Mouse (Mus musculus): ENCODE results near the gene Gjd3. TPM values are rescaled to one million over a fixed set of nuclear protein-coding genes. Genes with fewer than 3 reads are reported as not detected.

Gene Gjd3
- polyA plus RNA-seq, 1 experiment, result 0.05 TPM

DNA sequence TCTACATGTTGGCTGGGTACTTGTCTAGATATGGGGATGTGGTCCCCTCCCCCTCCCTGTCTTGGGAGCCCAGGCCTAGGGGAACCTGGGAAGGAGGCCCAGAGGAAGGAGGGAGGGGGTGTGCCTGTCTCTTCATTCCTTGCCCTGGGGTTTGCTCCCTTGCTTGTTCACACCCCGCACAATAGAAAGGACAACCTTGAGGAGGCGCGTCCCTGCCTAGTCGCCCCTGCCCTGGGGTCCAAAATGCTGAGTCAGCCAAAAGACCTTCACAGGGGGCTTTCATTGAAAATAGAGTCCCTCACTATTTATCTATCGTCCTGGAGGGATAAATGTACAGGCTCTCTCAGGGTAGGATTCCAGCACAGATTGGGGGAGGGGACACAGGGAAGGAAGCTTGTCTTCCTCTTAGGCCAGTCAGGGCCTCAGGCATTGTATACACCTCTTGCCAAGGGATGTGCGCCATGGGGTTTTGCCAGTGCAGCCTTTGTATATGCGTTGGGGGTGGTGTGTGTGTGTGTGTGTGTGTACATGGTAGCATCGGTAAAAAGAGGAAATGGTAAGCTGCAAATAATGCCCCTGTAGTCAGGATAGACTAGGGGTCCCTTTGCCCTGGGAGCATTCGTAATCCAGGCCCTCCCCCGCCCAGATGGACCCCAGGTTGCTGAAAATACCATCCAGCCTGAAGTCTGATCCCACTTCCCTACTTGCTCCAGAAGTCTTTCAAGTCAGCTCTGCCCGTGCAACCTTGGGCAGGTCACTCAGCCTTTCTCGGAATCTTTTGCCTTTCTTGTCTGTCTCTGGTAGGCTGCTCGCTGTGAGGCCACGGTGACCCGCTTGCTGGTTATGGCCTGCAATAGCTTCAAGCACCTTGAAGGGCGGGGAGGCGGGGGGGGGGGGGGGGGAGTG, 27.8 kb downstream of the Gjd3 start:
- Histone ChIP-seq H3K79me2 (ENCODE audit: control insufficient read depth, insufficient read depth) (peaks cover 64% of the 10 kb centered on the region), H3ac (ENCODE audit: control insufficient read depth, insufficient read length) (no peak overlapping the region), H3K27me3 (ENCODE audit: control insufficient read depth, insufficient read depth, insufficient read length) (no peaks in the 10 kb centered on the region), H3K4me3 (no peak overlapping the region), H3K4me2 (ENCODE audit: low read depth) (peak overlapping the region; percentile 25), H3K36me3 (ENCODE audit: control insufficient read depth, insufficient read depth) (no peaks in the 10 kb centered on the region)
- TF ChIP-seq TCF12 (IDR thresholded peaks at IDR 0.05; ENCODE audit: insufficient read depth, poor library complexity, severe bottlenecking), result no peak

DNA sequence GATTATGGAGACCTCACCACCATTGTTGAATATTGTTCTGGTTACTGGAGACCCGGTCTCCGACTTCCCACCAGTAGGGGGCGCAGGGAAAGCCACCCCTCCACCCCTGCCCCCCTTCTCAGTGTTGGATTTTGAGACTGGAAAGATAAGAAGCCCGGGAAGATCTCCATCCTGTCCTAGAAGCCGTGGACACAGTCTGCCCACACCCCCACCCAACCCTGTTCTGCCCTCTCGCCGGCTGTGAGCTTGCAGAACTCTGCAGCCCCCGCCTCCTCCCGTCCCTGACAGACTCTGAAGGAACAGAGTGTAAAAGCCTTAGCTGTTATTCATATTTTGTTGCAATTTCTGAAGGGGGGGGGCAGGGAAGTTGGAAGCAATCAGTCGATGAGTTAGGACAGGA, 28.4 kb downstream of the Gjd3 start:
- H3K36me3 ChIP-seq (ENCODE audit: control insufficient read depth, insufficient read depth), result no peaks in the 10 kb centered on the region
- no peak overlapping the region for H3K4me3 ChIP-seq
- TF ChIP-seq SRF (IDR thresholded peaks at IDR 0.05; ENCODE audit: control insufficient read depth, insufficient read length, low read depth) (no peak), POLR2AphosphoS2 (IDR thresholded peaks at IDR 0.05; ENCODE audit: insufficient read length, low read depth) (no peak), MYOD1 (IDR thresholded peaks at IDR 0.05; ENCODE audit: control insufficient read depth in 1 of 3, insufficient read length in 2 of 3, low read depth in 2 of 3) (no peak), TCF3 (IDR thresholded peaks at IDR 0.05; ENCODE audit: insufficient read length, low read depth) (no peak), TCF12 (IDR thresholded peaks at IDR 0.05; ENCODE audit: insufficient read depth, poor library complexity, severe bottlenecking) (no peak), REST (IDR thresholded peaks at IDR 0.05; ENCODE audit: insufficient read depth, insufficient read length) (no peak), CEBPB (IDR thresholded peaks at IDR 0.05; ENCODE audit: insufficient read depth, poor library complexity, severe bottlenecking) (no peak), POLR2A (IDR thresholded peaks at IDR 0.05; ENCODE audit: insufficient read length, low read depth) (no peak), MAX (IDR thresholded peaks at IDR 0.05; ENCODE audit: low read depth) (no peak), USF1 (IDR thresholded peaks at IDR 0.05; ENCODE audit: low read depth) (no peak), E2F4 (IDR thresholded peaks at IDR 0.05; ENCODE audit: insufficient read depth) (no peak), MYOG (IDR thresholded peaks at IDR 0.05; ENCODE audit: control insufficient read depth in 1 of 3, insufficient read depth in 1 of 3, insufficient read length in 2 of 3, low read depth in 2 of 3) (no peak)
- H3K79me2 ChIP-seq (ENCODE audit: control insufficient read depth, insufficient read depth), result peaks cover 71% of the 10 kb centered on the region
- peak overlapping the region; percentile 25 for H3K4me2 ChIP-seq (ENCODE audit: low read depth)
- H3K27me3 ChIP-seq (ENCODE audit: control insufficient read depth, insufficient read depth, insufficient read length), result no peaks in the 10 kb centered on the region
- H3ac ChIP-seq (ENCODE audit: control insufficient read depth, insufficient read length), result no peak overlapping the region

DNA sequence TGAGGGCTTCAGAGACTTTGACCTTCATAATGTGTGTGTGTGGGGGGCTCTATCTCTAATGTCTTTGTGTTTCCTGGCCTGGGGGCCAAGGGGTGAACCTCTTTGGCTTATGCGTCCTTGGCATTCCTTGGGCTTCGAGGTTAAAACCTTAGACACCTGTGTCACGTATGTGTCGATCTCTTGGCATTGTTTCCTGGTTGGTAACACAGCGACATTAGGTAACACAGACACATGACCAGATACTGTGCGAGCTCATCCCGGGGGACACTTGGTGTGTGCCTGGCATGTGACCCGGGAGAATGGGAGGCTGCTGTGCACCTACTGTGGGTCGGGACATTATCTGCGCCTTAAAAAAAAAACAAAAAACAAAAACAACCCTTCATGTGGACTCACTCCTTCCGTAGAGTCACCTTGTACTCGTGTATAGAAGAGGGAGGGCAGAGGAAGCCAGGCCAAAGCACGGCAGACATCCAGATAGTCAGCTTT, 28.9 kb downstream of the Gjd3 start:
- no peaks in the 10 kb centered on the region for H3K36me3 ChIP-seq (ENCODE audit: control insufficient read depth, insufficient read depth)
- no peak for TF ChIP-seq MYOG (IDR thresholded peaks at IDR 0.05; ENCODE audit: control insufficient read depth in 1 of 3, insufficient read depth in 1 of 3, insufficient read length in 2 of 3, low read depth in 2 of 3)
- peak; percentile 7 for TF ChIP-seq POLR2AphosphoS2 (IDR thresholded peaks at IDR 0.05; ENCODE audit: insufficient read length, low read depth)
- H3K4me2 ChIP-seq (ENCODE audit: low read depth), result peak overlapping the region; percentile 29
- H3ac ChIP-seq (ENCODE audit: control insufficient read depth, insufficient read length), result no peak overlapping the region
- no peaks in the 10 kb centered on the region for H3K27me3 ChIP-seq (ENCODE audit: control insufficient read depth, insufficient read depth, insufficient read length)
- no peak overlapping the region for H3K4me3 ChIP-seq
- peaks cover 76% of the 10 kb centered on the region for H3K79me2 ChIP-seq (ENCODE audit: control insufficient read depth, insufficient read depth)

DNA sequence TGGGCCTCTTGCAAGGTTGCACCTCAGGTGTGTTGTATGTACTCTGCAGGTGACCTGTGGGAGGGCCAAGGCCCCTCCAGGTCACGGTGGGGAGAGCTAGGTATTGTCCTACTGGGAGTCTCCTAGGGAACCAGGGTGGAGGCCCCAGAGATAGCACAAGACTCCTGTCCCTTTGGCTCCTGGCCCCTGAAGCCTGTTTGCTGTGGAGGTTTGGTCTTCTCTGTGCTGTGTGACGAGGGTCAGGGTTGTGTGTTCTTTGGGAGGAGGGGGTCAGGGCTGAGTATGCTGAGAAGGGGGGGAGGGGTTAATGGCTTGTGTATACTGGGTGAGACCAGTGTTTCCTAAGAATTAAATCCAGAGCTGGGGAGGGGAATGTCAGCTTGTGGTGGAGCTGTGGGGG, 29.5 kb downstream of the Gjd3 start:
- Histone ChIP-seq H3ac (ENCODE audit: control insufficient read depth, insufficient read length) (no peak overlapping the region), H3K27me3 (ENCODE audit: control insufficient read depth, insufficient read depth, insufficient read length) (no peaks in the 10 kb centered on the region), H3K79me2 (ENCODE audit: control insufficient read depth, insufficient read depth) (peaks cover 81% of the 10 kb centered on the region), H3K36me3 (ENCODE audit: control insufficient read depth, insufficient read depth) (no peaks in the 10 kb centered on the region), H3K4me2 (ENCODE audit: low read depth) (no peak overlapping the region), H3K4me3 (no peak overlapping the region)
- no peak for TF ChIP-seq MYOG (IDR thresholded peaks at IDR 0.05; ENCODE audit: control insufficient read depth in 1 of 3, insufficient read depth in 1 of 3, insufficient read length in 2 of 3, low read depth in 2 of 3)
- TF ChIP-seq MAX (IDR thresholded peaks at IDR 0.05; ENCODE audit: low read depth), result no peak
- TF ChIP-seq POLR2A (IDR thresholded peaks at IDR 0.05; ENCODE audit: insufficient read length, low read depth), result no peak
- no peak for TF ChIP-seq TCF12 (IDR thresholded peaks at IDR 0.05; ENCODE audit: insufficient read depth, poor library complexity, severe bottlenecking)
- no peak for TF ChIP-seq MYOD1 (IDR thresholded peaks at IDR 0.05; ENCODE audit: control insufficient read depth in 1 of 3, insufficient read length in 2 of 3, low read depth in 2 of 3)
- no peak for TF ChIP-seq USF1 (IDR thresholded peaks at IDR 0.05; ENCODE audit: low read depth)
- TF ChIP-seq SRF (IDR thresholded peaks at IDR 0.05; ENCODE audit: control insufficient read depth, insufficient read length, low read depth), result no peak
- TF ChIP-seq E2F4 (IDR thresholded peaks at IDR 0.05; ENCODE audit: insufficient read depth), result no peak
- TF ChIP-seq TCF3 (IDR thresholded peaks at IDR 0.05; ENCODE audit: insufficient read length, low read depth), result no peak
- TF ChIP-seq CEBPB (IDR thresholded peaks at IDR 0.05; ENCODE audit: insufficient read depth, poor library complexity, severe bottlenecking), result no peak
- TF ChIP-seq POLR2AphosphoS2 (IDR thresholded peaks at IDR 0.05; ENCODE audit: insufficient read length, low read depth), result no peak
- no peak for TF ChIP-seq REST (IDR thresholded peaks at IDR 0.05; ENCODE audit: insufficient read depth, insufficient read length)

DNA sequence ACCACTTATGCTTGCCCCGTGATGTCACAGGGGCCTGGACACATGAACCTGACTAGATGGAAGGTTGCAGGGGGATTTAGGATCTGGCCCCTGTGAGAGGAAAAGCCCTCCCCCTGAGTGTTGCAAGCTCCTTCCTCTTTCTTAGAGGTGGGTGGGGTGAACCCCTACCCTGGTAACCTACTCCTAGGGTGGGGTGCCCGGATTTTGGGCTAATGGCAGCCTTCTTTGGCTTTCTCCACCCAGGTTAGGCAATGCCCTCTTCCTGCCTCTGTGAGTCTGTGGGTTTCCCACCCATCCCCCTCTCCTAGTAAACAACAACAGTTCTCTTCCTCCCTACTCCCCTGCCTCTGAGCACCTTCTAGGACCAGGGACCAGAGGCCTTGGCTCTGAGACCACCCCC, 30.1 kb downstream of the Gjd3 start:
- H3K4me3 ChIP-seq, result no peak overlapping the region
- no peak overlapping the region for H3ac ChIP-seq (ENCODE audit: control insufficient read depth, insufficient read length)
- H3K27me3 ChIP-seq (ENCODE audit: control insufficient read depth, insufficient read depth, insufficient read length), result no peaks in the 10 kb centered on the region
- TF ChIP-seq POLR2A (IDR thresholded peaks at IDR 0.05; ENCODE audit: insufficient read length, low read depth) (no peak), USF1 (IDR thresholded peaks at IDR 0.05; ENCODE audit: low read depth) (no peak), SRF (IDR thresholded peaks at IDR 0.05; ENCODE audit: control insufficient read depth, insufficient read length, low read depth) (no peak), POLR2AphosphoS2 (IDR thresholded peaks at IDR 0.05; ENCODE audit: insufficient read length, low read depth) (no peak), MAX (IDR thresholded peaks at IDR 0.05; ENCODE audit: low read depth) (no peak), E2F4 (IDR thresholded peaks at IDR 0.05; ENCODE audit: insufficient read depth) (no peak), MYOD1 (IDR thresholded peaks at IDR 0.05; ENCODE audit: control insufficient read depth in 1 of 3, insufficient read length in 2 of 3, low read depth in 2 of 3) (no peak), MYOG (IDR thresholded peaks at IDR 0.05; ENCODE audit: control insufficient read depth in 1 of 3, insufficient read depth in 1 of 3, insufficient read length in 2 of 3, low read depth in 2 of 3) (no peak), TCF12 (IDR thresholded peaks at IDR 0.05; ENCODE audit: insufficient read depth, poor library complexity, severe bottlenecking) (no peak)
- H3K79me2 ChIP-seq (ENCODE audit: control insufficient read depth, insufficient read depth), result peaks cover 81% of the 10 kb centered on the region
- no peaks in the 10 kb centered on the region for H3K36me3 ChIP-seq (ENCODE audit: control insufficient read depth, insufficient read depth)
- H3K4me2 ChIP-seq (ENCODE audit: low read depth), result no peak overlapping the region

All from myocyte (in vitro differentiated cells).